Mouse (Mus musculus): ENCODE results near the gene Ttc30a2.

The Ttc30a2 gene

DNA sequence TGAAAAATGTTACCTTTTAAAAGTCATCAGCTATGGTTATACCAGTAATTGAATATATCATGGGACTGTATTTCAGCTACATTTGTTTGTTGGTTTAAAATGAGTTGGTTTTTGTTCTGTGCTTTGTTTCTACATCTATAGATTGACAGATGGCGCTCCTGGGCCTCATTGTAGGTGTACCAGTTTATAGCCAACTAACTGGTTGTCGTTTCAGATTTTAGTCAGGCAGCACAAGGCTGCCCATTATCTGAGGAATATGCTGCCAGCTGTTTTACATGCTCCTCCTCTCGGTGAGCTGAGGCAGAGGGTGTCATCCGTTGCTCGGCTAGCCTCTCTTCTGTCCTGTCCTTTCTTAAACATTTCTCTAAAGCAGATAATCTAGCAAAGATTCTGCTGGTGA is 51.9 kb downstream of the Ttc30a2 start:
- DNase-seq = no peak

All from thymus, postnatal 36 days (tissue).